Mouse (Mus musculus): ENCODE data around the gene Adat2.

Gene Adat2

GRCm38 (mm10) chr10:13552646-13553497 lies at the start of gene Adat2, which contains the start of gene Pex3:
TSS of gene Adat2 (plus strand) at chr10:13552894.
TSS of gene Pex3 (minus strand) at chr10:13553142.
- in situ Hi-C loops (cut with MseI, MboI) = no loop called here

DNA sequence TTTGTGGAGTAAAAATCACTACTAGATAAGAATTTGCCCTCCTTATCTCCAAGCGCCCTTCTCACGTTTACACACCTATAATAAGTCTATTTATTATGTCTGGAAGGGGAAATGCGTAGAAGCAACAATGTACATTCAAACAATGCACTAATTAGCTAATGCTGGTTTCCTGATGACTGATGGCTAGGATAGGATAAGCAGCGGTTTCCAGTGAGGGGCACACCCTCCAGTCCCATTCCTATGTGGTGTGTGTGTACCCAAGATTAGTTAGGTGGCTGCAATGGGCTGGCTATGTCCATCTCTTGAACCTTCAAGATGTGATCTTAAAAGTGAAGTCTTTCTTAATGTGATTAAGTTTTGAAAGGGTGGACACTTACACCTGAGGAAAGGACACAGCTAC lies 30.8 kb upstream of the Adat2 start:
- in situ Hi-C loops (cut with MseI, MboI) = no loop called here

DNA sequence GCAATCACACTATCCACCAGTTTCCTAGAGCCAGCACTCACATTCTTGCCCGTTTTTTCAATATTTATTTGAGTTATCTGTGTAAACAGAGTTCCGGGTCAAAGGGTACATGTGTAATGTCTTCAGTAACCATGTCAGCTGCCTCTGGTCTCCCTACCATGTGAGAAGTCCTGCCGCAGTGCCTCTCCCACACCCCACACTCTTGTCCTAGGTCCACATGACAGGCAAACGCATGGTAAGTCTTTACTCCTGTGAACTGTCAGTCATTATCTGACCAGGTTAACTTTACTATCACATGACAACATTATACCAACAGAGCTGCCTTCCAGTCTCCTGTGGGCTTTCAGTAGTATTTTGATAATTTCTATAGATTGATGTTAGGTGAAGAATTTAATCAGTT lies 24.5 kb upstream of the Adat2 start:
- in situ Hi-C loops (cut with MseI, MboI) = no loop called here

DNA sequence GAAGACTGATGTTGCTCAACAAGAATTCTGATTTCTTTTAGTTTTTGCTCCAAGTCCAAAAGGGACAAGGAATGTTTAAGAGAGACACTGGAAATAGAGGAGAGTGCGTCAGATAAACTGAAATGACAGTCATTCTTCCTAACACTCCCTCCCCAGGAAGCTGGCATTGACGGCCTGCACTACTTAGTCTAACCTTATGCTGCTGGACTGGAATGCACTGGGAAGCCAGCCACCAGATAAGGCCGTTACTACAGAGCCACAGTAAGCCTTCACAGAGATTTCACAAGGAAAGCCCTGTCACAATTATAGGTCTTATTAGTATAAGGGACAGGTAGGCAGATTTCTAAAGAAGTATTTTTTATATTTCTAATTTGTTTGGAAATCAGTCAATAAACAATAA lies 17.9 kb upstream of the Adat2 start:
- in situ Hi-C loops (cut with MseI, MboI) = no loop called here

GRCm38 (mm10) chr10:13536706-13537105 lies 16.0 kb upstream of the Adat2 start:
- in situ Hi-C loops (cut with MseI, MboI) = no loop called here

DNA sequence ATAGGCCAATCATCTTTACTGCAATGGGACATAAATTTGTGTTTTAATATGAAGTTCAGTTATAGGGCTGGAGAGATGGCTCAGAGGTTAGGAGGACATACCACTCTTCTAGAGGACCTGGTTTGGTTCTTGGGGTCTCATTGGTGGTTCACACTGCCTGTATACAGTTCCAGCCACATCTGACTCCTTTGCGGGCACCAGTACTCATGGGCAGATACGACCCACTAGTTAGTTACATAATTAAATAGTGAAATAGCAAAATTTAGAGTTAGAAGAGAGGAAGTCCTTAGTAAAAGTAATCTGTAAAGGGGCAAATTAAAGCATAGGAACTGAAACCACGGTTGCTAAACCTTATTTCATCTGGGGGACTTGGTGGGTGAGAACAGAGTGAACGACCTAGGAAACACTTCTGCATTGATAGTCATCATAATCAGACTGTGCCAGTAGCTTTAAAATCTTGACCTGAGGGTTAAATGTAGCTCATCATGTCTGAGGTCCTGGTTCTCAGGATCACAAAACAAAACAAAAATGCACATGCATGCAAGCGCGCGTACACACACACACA lies 12.8 kb upstream of the Adat2 start:
- in situ Hi-C loops (cut with MseI, MboI) = no loop called here

- in situ Hi-C loops (cut with MseI, MboI) = no loop called here
Measured at GRCm38 (mm10) chr10:13541721-13542120, 11.0 kb upstream of the Adat2 start.

DNA sequence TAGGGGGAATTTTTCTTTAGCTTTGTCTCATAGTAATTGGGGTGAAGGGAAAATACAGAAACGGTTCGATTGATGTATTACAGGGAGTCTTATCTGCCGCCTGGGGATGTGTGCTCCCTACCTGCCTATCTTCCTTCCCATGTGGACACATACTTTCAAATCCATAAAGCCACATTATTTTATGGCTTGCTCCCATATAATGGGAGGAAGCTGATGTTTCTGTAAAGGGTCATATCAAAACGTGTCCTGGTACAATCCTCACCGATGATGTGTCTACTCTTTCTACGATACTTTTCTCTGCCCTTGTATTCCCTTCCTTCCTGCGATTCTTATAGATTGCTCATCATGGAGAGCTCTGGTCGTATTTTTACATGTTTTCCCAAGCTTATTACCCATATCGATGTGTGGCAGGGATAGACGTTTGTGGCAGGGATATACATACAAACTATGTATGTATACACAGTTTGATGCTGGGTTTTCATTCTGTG lies 848 bp downstream of the Adat2 start:
- in situ Hi-C loops (cut with MseI, MboI) = no loop called here

- in situ Hi-C loops (cut with MseI, MboI) = no loop called here
Measured at GRCm38 (mm10) chr10:13554316-13554715, 1.6 kb downstream of the Adat2 start.

GRCm38 (mm10) chr10:13560014-13560674 lies 7.5 kb downstream of the Adat2 start:
- in situ Hi-C loops (cut with MseI, MboI) = loop anchor here in 1 of 2 experiments (10.0 kb wide), 1 partner anchor 635 kb away; no protein-coding TSS in a partner anchor

DNA sequence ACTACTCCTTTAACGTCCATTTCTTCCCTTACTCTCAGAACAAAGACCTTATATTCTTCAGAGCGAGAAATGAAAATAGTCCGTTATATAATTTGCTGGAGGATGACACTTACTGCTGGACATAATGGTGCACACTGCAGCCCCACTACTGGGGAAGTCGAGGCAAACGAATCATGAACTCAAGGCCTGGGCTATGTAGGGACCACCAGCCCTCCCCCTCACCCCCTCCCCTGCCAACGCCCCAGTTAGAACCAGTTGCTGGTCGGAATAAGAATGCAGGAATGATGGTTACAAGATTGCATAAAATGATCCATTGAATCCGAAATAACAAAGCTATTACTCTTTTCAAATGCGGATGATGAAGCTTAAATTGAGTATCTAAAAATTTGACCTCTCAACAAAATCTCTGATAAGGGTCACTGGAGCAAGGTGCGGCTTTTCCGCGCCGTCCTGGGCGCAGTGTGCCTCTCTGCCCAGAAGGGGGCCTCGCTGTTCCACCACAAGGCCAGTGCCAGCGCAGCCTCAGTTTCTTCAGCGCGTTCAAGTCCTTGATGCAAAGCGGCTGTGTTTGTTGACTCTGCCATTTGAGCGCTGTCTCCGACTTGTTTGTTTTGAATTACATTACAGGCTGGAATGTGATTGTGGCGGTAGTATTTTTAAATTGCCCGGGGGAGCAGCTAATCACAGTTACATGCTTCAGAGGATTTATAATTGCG lies 11.8 kb downstream of the Adat2 start:
- in situ Hi-C loops (cut with MseI, MboI) = loop anchor here in 1 of 2 experiments (10.0 kb wide), 1 partner anchor 630 kb away; no protein-coding TSS in a partner anchor

DNA sequence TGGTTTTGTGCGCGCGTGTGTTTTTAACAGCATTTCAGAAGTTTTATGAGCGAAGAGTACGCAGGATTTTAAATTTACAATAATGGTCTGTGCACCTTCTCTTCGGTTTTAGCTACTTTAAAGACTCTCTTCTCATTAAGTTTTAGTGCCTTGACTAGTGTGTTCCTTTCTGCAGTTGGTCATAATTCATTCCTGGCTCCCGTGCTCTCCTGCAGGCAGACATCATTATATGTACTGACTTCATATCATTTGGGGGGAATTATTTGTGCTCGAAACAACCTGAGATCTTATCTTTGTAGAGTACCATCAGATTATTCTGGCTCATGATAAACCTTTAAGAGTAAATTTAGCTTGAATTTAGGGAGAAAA lies 12.4 kb downstream of the Adat2 start:
- in situ Hi-C loops (cut with MseI, MboI) = loop anchor here in 1 of 2 experiments (10.0 kb wide), 1 partner anchor 630 kb away; no protein-coding TSS in a partner anchor

DNA sequence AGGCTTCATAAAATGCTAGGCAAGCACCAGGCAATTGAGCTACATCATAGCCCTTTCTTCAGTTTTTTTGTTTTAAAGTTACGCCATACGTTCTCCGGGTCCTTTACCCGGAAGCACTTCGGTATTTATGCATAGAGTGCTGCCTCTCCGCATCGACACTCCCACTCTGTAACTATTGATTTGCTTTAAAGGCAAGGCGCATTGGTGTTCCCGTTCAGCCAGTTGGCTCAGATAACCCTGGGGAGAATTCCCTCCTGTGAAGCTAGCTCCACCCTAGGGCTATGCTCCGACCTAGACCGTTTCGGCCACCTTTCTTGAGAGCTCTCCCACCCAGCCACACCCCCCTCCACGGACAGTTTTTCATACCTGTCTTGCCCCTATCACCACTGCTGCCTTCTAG lies 13.7 kb downstream of the Adat2 start:
- in situ Hi-C loops (cut with MseI, MboI) = loop anchor here in 1 of 2 experiments (10.0 kb wide), 1 partner anchor 628 kb away; no protein-coding TSS in a partner anchor

DNA sequence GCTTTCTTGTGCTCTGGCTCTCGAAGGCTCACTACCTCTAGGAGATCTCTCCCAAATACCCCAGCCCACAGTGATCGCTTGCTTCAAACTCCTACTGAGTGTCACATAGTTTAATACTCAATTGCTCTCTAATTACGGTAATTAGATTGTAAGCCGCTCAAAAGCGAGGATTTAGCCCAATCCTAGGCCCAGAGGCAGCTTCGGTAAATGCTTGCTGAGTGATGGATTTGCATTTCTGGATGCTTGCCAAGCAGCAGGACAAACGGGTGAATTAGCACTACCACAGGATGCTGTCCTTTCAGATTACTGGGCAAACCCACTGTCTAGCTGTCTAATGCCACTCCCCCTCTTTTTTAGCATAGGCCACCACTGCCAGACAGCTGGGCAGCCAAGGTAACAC lies 17.1 kb downstream of the Adat2 start:
- in situ Hi-C loops (cut with MseI, MboI) = loop anchor here in 1 of 2 experiments (10.0 kb wide), 1 partner anchor 625 kb away; no protein-coding TSS in a partner anchor

DNA sequence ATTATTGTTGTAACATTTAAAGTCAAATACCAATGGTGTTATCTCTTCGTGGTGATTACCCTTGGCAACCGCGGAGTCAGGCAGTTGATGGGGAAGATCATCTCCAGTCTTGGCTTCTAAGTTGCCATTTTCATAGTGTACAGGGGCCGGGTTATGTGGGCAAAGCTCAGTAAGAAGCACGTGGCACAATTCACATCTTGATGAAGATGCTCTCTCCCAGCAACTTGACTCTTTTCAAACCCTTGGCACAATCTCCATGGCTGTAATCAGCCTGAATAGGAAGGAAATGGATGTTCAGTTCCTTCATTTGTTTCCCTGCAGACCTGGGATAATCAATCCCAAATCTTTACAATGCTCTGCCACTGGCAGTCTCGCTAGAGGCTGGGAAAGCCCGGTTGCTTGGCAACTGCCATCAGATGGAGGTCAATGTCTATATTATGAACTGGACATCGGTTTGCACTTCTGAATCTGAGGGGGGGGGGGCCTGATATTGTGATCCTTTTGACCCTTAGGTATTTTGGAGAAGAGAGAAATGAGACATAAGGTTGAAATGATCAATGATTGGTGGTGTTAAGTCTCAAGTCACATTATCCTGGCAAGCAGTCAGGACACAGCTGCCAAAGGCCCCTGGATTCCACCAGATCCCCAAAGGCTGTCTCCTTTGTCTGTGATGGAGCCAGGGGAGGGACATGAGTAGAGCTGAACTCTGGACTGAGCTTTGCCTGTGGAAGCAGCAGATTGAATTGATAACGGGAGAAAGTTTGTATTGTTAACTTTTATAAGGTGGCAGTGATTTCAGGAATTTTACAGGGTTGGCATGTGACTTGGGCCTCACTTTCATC lies 18.2 kb downstream of the Adat2 start:
- in situ Hi-C loops (cut with MseI, MboI) = no loop called here

DNA sequence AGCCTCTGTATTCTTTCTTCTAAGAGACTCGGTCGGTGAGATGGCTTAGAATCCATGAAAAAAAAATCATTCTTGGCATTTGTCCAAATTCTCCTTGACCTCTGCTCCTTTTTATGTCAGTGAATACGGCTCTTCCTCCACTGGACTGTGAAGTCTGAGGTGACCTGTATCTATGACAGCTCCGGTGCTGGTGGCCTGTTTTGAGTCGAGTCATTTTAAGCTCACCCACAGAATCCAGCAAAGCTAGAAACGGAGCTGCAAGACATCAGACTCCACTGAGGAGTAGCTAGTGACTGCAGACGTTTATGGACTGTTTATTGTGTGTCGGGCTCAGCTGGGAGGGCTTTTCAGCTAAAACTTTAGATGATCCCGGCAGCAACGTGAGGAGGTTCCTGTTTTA lies 19.3 kb downstream of the Adat2 start:
- in situ Hi-C loops (cut with MseI, MboI) = no loop called here

DNA sequence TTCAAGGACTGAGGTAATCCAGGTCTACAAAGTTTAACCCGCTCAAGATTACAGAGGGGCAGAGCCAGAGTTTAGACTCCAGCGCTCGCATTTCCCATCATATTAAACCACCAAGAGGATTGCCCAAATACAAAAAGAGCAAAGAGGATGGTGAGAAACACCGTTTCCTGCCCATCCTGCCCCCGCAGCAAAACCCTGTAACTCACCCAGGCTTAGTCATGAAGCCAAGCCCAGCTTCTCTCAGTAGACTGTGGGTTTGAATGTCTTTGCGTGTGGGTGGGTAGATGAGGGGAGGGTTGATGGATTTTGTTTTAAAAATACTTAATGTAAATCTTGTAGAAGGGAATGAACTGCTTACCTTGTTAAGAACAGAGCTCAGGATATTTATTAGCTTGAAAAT lies 19.7 kb downstream of the Adat2 start:
- in situ Hi-C loops (cut with MseI, MboI) = no loop called here

- in situ Hi-C loops (cut with MseI, MboI) = no loop called here
Measured at GRCm38 (mm10) chr10:13577123-13577522, 24.4 kb downstream of the Adat2 start.

DNA sequence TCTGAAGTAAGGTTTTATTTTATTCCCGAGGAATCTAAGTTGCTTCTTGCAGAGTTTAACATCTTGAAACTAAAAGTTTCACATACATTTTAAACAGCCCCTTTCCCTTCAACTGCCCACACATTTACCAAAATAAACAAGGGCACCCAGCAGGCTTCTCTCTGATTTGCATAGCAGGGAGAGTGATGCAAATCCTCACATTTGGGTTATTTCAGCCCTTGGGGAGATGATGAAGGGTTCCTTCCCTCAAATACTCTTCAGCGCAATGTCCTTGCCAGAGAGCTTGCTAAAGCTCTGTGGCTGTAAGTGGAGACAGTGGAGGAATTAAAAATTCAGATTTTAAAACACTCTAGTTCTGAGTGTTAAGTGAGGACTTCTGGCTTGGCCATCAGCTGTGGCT lies 35.2 kb downstream of the Adat2 start:
- in situ Hi-C loops (cut with MseI, MboI) = no loop called here

DNA sequence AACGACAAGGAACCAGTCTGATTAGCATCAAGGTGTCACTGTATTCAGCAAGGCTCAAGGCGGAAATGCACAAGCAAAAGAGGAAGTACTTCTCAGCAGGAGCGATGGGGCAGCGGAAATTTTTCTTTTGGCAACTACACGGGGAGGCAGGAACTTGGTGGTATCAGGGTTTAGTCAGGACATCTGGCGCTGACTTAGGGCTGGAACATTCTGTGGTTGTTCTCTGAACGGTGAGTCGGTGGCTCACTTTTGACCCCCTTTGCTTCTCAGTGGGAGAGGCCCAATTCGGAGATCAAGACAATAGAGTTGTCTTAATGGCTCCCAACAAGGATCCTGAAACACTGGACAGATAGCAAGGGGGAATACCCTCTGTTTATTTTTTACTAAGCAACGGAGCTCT lies 39.5 kb downstream of the Adat2 start:
- in situ Hi-C loops (cut with MseI, MboI) = no loop called here

DNA sequence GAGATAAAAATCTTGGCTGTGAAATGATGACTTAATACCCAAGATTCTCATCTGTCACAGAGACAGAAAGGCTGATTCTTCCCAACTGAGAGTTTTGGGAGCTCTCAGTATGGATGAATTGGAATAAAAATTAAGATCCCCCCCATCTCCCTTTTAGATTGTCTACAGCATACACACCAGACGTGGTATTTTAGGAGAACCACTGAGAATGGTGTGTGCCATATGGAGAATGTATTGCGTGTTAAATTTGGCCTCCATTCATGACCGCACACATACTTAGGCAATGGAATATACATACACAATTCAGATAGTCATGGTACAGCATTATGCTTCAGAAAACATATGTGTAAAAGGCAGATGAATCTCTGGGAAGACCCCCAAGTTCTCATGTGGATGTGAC lies 40.8 kb downstream of the Adat2 start:
- in situ Hi-C loops (cut with MseI, MboI) = no loop called here

Data from mouse trophoblast stem cell (cell line).